Mouse (Mus musculus) fibroblast of lung, adult 2 months (primary cell): ENCODE measurements around the gene As3mt.
A peak's percentile ranks its signal among the peaks of the same experiment; 100 is the strongest.
"Not testable (repeated sequence)": the region's sequence is repeated elsewhere in the genome, so short reads cannot be mapped to it uniquely, and the experiment has no call there.

Experiments used
- DNase-seq: peaks from one replicate; pipeline ENCODE4 v3.0.0-alpha.2; 2011; ENCODE audit warnings: low read depth

The As3mt gene

GRCm38 (mm10) chr19:46755066-46755465 is 47.8 kb downstream of the As3mt start:
- DNase-seq = no peak

DNA sequence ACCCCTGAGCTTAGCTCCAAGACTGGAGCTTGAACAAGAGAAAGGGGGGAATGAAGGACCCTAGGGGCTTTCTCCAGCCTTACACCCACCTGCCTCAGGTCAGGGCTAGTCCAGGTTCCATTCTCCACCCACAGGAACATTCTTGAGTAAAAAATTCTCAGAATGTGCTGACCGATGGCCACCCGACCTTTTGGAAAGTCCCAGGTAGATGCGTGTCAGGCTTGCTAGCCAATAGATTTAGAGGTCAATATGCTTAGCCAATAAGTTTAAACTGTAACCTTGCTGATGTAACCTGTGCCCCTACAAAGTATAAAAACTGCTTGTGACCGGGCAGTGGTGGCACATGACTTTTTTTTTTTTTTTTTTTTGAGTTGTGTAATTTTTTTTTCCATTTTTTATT is 49.0 kb downstream of the As3mt start:
- DNase-seq = no peak

DNA sequence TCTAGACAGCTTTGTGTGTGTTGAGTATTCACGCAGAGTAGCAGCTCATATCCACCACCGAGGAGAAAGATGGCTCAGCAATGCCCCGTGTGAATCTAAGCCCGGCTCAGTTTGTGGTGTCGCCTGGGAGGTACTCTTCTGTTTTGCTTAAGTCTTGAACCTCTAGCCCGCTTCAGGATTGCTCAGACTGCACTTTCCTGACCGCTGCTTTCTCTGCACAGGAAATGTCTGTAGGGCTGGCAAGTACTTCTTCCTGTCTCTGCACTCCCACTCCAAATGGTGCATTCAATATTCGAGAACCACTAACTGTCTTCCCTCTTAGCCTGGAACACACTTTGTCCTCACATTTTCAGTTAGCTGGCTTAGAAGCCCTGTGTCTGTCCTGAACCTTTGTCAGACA is 51.8 kb downstream of the As3mt start:
- DNase-seq = no peak

- DNase-seq = not testable (repeated sequence)
These were observed 52.7 kb downstream of the As3mt start for GRCm38 (mm10) chr19:46759909-46760308.

DNA sequence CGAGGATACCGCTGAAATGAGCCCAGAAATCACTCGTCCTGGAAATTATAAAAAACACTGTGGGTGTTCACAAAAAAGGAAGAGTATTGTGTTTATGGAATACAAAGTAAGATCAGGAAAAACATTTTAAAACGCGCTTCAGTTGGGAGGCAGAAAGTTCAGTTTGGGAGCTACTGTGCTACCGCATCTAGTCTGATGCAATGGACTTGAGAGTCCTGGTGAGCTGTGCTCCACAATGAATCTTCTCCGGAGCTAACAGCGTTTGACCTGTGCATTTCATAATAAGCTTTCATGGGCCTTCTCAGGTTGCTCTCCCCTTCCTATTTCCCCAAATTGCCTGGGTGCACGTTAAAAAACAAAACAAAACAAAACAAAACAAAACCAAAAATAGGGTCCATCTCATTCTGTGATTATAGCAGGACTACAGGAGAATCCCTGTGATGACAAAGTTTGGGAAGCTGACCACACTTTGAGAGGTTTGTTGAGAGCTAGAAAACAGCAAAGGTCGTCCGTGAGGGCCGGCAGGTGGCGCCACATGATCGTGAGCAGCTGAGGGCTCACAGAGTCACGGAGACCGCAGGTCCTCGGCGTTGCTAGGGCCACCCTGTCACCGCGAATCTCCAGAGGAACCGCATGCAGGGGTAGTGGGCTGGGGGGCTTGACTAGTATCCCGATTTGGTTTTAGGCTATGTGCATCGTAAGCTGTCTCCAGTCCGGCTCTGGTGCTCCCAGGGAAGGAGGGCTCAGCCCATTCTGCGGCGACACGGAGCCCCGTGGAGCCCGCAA is 53.3 kb downstream of the As3mt start:
- peak; percentile 63 for DNase-seq

DNA sequence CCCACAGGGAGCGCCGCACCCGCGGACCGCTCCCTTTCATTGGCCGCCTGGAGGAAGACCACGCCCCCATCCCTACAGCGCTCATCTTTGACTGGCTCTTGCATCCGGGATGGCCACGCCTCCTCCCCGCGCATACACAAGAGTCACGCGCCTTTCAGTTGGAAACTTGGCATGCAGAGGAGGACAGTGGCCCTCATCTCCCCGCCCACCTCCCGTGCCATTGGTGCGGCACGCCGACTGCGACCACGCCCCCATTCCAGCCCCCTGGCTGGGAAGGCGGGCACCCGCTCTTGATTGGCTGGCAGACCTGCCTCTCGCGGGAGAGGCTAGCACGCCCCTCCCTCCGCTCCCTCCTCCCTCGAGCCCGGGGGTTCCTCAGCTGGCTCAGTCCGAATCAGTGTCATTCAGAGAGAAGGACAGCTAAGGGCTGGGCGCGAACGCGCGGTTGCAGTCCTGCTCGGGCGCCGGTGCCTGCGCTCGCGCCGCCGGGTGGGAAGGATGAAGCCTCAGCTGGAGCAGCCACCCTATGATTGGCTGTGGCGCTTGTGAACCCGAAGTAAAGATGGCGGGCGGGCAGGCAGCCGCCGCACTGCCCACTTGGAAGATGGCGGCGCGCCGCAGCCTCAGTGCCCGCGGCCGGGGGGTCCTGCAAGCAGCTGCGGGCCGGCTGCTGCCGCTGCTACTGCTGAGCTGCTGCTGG is 54.1 kb downstream of the As3mt start, which contains the start of gene Cnnm2:
Cnnm2 (plus strand) TSS at position 350 of the 700 bp plus-strand sequence.
- DNase-seq = peak; percentile 99

DNA sequence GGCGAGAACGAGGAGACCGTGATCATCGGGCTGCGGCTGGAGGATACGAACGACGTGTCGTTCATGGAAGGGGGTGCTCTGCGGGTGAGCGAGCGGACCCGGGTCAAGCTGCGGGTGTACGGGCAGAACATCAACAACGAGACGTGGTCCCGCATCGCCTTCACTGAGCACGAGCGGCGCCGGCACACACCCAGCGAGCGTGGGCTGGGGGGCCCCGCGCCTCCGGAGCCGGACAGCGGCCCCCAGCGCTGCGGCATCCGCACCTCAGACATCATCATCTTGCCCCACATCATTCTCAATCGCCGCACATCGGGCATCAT is 54.7 kb downstream of the As3mt start:
- DNase-seq = no peak

GRCm38 (mm10) chr19:46762291-46762991 is 55.2 kb downstream of the As3mt start:
- no peak for DNase-seq

DNA sequence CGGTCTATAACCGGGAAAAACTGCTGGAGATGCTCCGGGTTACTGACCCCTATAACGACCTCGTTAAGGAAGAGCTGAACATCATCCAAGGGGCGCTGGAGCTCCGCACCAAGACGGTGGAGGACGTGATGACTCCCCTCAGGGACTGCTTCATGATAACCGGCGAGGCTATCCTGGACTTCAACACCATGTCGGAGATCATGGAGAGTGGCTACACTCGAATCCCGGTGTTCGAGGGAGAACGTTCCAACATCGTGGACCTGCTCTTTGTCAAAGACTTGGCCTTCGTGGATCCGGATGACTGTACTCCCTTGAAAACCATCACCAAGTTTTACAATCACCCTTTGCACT is 55.7 kb downstream of the As3mt start:
- DNase-seq = no peak

GRCm38 (mm10) chr19:46763356-46763755 is 56.1 kb downstream of the As3mt start:
- no peak for DNase-seq

DNA sequence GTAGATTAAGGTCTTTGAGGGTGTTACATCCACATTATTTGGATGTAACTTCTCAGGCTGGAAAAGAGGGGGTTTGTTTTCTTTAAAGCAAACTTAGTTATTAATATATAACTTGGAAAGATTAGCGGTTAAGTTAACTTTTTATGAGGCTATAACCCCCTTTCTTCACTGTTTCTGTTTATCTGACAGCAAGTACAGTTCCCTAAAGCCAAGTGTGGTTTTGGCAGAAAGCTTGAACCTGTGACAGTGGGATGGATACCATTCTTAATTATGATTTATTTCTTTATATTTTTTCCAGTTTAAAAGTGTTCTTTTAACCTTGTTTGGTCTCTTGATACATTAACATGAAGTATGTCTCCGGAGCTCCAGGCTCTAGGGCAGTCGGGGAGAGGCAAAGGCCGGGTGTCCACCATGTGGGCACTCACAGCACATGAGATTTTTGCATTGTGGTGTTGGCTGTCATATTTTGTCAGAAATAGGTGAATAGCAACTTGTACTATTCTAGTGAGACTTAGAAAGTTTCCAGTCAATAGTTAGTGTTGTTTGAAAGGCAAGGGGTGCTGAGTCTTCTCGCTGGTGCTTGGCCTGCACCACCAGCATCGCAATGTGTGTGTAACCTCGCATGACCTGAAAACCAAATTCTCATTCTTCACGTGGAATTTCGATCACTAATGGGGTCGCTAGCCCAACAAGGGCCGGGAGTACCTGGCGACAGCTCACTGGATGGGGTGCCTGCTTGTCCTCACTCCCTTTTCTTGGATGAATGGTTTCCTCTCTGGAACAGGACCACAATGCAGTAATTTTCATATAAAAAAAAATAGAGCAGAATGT is 56.9 kb downstream of the As3mt start:
- no peak for DNase-seq

DNA sequence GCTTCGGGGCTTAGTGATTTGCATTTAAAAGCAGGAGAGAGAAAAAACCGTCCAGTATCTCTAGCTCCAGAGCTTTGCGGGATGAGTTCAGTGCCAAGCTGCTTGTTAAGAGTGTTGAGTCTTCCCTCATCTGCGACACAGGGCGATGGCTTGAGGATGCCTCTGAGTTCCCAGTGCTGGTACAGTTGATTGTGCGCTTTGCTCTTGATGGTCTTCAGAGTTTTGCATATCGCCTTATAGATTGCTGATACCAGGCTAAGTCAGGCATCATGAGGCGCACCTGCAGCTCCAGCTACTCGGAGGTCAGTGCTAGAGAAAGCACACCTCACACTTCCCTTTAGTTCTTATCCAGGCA is 57.5 kb downstream of the As3mt start:
- no peak for DNase-seq

- DNase-seq = no peak
These were observed 58.9 kb downstream of the As3mt start for GRCm38 (mm10) chr19:46766125-46766524.

DNA sequence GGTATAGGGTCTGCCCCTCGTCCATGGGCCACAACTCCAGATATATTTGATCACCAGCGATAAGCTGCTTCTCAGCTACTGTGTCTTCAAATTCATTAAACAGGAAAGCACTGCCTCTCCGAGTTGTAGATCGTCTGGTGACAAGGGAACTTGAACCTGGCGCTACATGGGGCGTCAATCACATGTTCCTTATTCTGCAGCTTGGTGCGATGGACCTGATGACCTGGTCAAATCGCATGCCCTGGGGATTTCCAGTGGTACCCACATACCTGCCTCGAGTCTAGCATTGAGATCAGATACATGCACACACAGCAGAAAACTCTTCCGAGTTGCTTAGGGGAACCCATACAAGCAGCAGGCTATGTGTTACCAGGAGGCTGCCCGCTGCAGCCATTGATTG is 62.5 kb downstream of the As3mt start:
- no peak for DNase-seq

DNA sequence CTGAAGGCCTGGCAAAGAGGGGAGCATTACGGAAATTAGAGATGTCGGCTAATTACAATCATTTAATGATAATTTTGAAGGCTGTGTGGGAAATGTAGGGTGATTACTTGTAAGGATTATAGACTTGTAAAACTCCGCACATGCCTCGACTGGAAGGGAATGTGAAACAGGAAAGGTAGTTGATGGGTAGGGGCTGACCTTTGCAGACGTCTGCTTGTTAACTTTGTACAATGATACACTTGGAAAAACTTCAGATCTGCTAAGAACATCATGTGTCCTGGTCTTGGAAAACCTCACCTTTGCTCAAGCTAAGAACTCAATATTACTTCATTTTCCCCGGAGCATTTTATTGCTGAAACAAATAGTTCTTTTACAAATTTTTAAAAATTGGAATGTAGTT is 64.5 kb downstream of the As3mt start:
- no peak for DNase-seq

- no peak for DNase-seq
These were observed 69.1 kb downstream of the As3mt start for GRCm38 (mm10) chr19:46776391-46776790.

- DNase-seq = no peak
These were observed 69.6 kb downstream of the As3mt start for GRCm38 (mm10) chr19:46776850-46777249.

DNA sequence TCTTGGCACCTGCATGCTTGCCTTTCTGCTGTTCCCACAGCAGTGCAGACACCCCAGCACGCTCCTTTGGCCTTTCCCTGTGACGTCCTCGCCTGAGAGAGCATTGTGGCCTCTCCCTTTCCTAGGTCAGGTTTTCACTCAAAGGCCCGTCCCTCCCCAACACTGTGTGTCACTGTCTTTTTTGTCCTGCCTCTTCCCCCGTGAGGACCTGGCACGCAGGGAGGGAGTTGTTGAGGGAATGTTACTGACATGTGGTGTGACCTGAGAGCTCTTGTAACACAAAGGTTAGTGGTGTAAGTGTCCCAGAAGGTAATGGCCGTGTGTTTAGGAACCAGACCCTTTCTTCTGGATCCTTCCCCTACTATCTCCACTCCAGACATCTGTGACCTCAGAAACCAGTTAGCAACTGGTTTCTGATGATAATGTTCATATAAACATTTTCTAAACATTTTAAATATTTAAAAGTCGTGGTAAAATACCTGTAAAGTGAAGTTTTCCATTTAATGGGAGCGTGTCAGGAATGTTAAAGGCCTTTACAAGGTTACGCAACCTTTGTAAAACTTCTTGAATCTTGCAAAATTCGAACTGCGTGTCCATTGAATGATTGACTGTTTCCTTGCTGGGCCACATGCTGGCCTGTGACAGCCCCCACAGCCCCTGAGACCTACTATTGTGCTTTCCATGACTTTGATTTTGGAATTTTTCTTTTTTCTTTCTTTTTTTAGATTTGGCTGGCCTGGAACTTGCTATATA is 70.8 kb downstream of the As3mt start:
- DNase-seq = no peak

DNA sequence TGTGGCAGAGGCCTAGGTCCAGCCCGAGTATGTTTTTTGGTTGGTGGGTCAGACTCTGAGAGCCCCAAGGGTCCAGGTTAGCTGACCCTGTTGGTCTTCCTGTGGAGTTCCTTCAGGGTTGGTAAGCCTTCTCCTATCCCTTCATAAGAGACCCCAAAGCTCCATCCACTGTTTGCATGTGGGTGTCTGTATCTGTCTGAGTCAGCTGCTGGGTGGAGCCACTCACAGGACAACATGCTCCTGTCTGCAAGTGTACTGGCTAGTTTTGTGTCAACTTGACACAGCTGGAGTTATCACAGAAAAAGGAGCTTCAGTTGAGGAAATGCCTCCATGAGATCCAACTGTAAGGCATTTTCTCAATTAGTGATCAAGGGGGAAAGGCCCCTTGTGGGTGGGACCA is 71.9 kb downstream of the As3mt start:
- not testable (repeated sequence) for DNase-seq

DNA sequence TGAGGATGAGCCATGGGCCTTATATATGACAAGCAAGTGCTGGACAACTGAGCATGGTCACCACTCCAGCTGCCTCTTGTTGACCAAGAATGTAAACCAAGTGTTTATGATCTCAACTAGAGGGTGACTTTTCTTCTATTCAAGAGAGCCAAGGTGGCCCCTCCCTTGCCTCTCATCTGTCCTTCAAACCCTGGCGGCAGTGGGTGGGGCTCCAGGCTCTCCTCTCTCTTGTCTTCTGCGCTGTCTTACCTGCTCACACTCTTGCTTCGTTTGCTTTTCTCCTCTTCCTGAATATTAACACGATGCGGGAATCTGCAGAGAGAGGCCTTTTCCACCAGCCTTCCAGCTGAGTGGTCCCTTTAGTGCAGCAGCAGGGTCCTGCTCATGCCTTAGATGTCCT is 76.8 kb downstream of the As3mt start:
- no peak for DNase-seq

DNA sequence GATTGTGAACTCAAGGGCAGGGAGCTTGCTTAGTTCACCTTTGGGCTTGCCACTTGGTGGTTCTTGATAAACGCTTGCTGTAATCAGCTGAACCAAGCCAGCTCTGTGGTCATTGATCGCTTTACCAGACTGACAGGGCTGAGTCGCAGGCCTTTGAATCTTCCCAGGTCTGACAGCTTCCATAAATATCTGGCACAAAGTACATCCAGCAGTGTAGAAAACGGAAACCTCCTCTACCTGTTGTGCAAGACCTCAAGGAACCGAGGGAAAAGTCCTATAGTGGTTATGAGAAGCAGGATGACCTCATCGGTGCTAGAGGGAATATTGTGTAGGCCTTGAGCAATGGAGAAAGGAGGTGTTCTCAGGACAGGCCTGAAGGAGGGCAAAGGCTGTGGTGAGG is 77.2 kb downstream of the As3mt start:
- DNase-seq = no peak

DNA sequence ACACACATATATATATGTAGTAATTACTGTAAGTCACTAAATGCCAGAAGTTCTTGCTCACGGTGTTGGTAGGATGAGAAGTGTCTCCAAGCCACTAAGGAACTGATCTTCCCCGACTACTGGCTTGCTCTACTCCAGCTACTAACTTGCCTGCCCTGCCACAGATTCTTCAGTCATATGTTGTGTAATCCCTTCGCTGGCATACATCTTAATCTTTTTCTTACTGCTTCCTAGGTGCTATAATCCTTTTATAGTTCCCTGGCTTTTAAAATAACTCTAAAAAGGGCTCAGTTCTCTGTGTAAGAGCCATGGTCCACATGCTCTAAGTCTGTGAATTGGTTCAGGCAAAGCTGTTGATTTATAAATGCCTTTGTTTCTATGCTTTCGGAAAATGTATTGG is 78.4 kb downstream of the As3mt start:
- no peak for DNase-seq
